In the genomic region with DNA sequence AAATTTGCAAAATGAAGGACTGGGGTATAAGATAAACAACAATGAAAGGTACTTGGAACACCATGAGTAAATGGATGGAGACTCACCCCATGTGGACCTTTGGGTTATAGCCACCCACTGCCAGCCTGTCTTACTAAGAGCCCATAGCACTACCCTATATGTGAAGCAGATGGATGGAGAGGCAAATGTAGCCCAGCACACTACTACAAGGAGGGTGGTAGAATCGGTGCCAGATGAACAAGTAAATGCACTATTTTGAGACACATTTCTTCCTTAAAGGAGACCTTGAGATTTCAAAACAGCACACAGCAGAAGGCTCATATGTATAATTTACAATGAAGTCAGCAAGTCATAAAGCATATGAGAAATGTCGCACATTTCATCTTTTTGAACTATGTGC, we compare ENCODE assay signal across 18 mouse cellular contexts.
"Had no signal": no experiment of that assay in that cellular context is flagged by ENCODE, and none has a peak within 500 bp of the region (broad histone marks: within the 10 kb centered on the region; RNA-seq: fewer than 3 reads in every experiment).

No protein-coding gene starts in this region.

- H3K27me3 ChIP-seq: liver, embryonic 15.5 days; lung, embryonic 15.5 days; megakaryocyte, embryonic 14.5 days; midbrain, embryonic 13.5 days; midbrain, embryonic 15.5 days; neural tube, embryonic 12.5 days; stomach, embryonic 15.5 days had no signal

- H3K4me2 ChIP-seq: liver, embryonic 15.5 days; lung, embryonic 15.5 days; midbrain, embryonic 11.5 days; midbrain, embryonic 13.5 days; midbrain, embryonic 15.5 days; neural tube, embryonic 12.5 days; stomach, embryonic 15.5 days had no signal

- H3K36me3 ChIP-seq: liver, embryonic 15.5 days; lung, embryonic 15.5 days; midbrain, embryonic 13.5 days; midbrain, embryonic 15.5 days; neural tube, embryonic 12.5 days; stomach, embryonic 15.5 days had no signal

- H3K9me3 ChIP-seq: liver, embryonic 15.5 days; lung, embryonic 15.5 days; midbrain, embryonic 13.5 days; midbrain, embryonic 15.5 days; neural tube, embryonic 12.5 days; stomach, embryonic 15.5 days had no signal

- H3K9ac ChIP-seq: liver, embryonic 15.5 days; liver, postnatal 0 days; lung, embryonic 15.5 days; midbrain, embryonic 13.5 days; midbrain, embryonic 15.5 days; neural tube, embryonic 12.5 days; stomach, embryonic 15.5 days had no signal

- H3K4me1 ChIP-seq: liver, embryonic 15.5 days; lung, embryonic 15.5 days; megakaryocyte, embryonic 14.5 days; midbrain, embryonic 13.5 days; midbrain, embryonic 15.5 days; neural tube, embryonic 12.5 days; stomach, embryonic 15.5 days had no signal

- DNase-seq: liver, postnatal 0 days; lung, adult 2 months; lung, postnatal 14 days; lung, postnatal 36 days; thymus, adult 18-20 months; thymus, postnatal 14 days; thymus, postnatal 36 days had no signal

- H3K4me3 ChIP-seq: liver, embryonic 15.5 days; lung, embryonic 15.5 days; megakaryocyte, embryonic 14.5 days; midbrain, embryonic 13.5 days; midbrain, embryonic 15.5 days; neural tube, embryonic 12.5 days; stomach, embryonic 15.5 days had no signal

- ATAC-seq: liver, postnatal 0 days; lung, postnatal 0 days; midbrain, embryonic 13.5 days; midbrain, embryonic 15.5 days had no signal

- H3K27ac ChIP-seq: liver, embryonic 15.5 days; lung, embryonic 15.5 days; macrophage; midbrain, embryonic 13.5 days; midbrain, embryonic 15.5 days; neural tube, embryonic 12.5 days; stomach, embryonic 15.5 days; stomach, postnatal 0 days had no signal
